Mouse (Mus musculus) forebrain, embryonic 14.5 days (tissue): ENCODE measurements at regions not wholly inside any gene's neighbourhood (a gene's known extent, or its start where the extent isn't known, plus 50 kb on each side); places are given as distances from the start of the nearest gene placed in this dataset.

Source experiments
- ATAC-seq: fragments of 200-750 bp; cut with Nextera tagmentation; 2 replicates; pipeline ENCODE4 v1.8.0; 2017; ENCODE audit warnings: mild to moderate bottlenecking, moderate library complexity
- DNase-seq: peaks from one replicate; pipeline ENCODE4 v3.0.0-alpha.2; 2015; ENCODE audit warnings: low spot score
- H3K27ac ChIP-seq: fragments of 300-500 bp; sonication (generic); 2 replicates; pipeline ENCODE4 v1.5.1; 2014; ENCODE audit warnings: low read depth, mild to moderate bottlenecking, control low read depth, low read length, moderate library complexity
- H3K27me3 ChIP-seq: fragments of 300-500 bp; sonication (generic); replicated peaks from 2 replicates; pipeline ENCODE4 v1.6.1; 2014; ENCODE audit warnings: low read length, control low read depth, mixed read lengths; ENCODE audit not compliant: control insufficient read depth, insufficient read depth
- H3K36me3 ChIP-seq: fragments of 300-500 bp; sonication (generic); 2 replicates; pipeline ENCODE4 v1.6.1; 2014; ENCODE audit warnings: low read length, control low read depth; ENCODE audit not compliant: control insufficient read depth, insufficient read depth
- H3K4me1 ChIP-seq: fragments of 300-500 bp; sonication (generic); 2 replicates; pipeline ENCODE4 v1.6.1; 2014; ENCODE audit warnings: antibody characterized with exemption, low read length, control low read depth; ENCODE audit not compliant: control insufficient read depth, insufficient read depth
- H3K4me2 ChIP-seq: fragments of 300-500 bp; sonication (generic); 2 replicates; pipeline ENCODE4 v1.6.1; 2014; ENCODE audit warnings: mild to moderate bottlenecking, control low read depth, low read length
- H3K4me3 ChIP-seq: fragments of 300-500 bp; sonication (generic); 2 replicates; pipeline ENCODE4 v1.5.1; 2014; ENCODE audit warnings: low read depth, low read length, control low read depth
- H3K9ac ChIP-seq: fragments of 300-500 bp; sonication (generic); 2 replicates; pipeline ENCODE4 v1.6.1; 2014; ENCODE audit warnings: mild to moderate bottlenecking, low read length, control low read depth, moderate library complexity
- H3K9me3 ChIP-seq: fragments of 300-500 bp; sonication (generic); replicated peaks from 2 replicates; pipeline ENCODE4 v1.6.1; 2016; ENCODE audit warnings: low read length, control low read depth, mixed read lengths; ENCODE audit not compliant: control insufficient read depth
- WGBS: fragments of 180-500 bp; shearing (Covaris S2); extraction: QIAGEN DNeasy Blood & Tissue Kit; methylation state at CpG from one replicate; pipeline ENCODE4 v1.1.7; 2014; 5-methylcytosine and 5-hydroxymethylcytosine counted together

- 84% methylated on average over 8 of the region's 8 CpGs for WGBS
Observed at GRCm38 (mm10) chr8:40127141-40127540, 547.7 kb upstream of the Adam24 start.

DNA sequence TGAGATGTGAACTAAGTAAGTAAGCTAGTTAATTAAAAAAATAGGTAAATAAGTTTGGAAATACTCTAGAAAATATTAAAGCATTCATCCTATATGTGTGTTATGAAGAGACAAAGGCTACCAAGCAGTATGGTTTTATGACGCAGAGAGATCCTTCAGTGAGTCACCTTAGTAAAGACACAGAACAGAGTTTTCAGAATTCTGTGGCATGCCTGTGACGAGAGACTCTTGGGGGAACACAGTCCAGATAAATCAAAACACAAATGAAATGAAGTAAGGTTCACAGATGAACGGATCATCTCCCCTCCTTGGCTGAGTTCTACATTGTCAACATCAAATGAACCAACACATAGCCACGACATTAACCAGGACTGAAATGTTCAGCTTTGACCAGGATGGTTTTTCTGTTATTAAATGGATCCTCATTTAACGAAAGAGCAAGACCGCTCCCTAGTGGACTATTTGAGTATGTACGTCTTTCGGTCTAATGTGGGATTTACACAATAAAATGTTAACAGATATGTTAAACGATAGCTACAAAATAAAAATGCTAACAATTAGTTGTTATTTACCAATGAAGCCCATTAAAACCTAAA is 542.1 kb upstream of the Adam24 start:
- H3K9ac ChIP-seq, result no peak overlapping the region
- H3K9me3 ChIP-seq, result no peaks in the 10 kb centered on the region
- 26% methylated on average over 9 of the region's 9 CpGs for WGBS
- no peak overlapping the region for H3K27ac ChIP-seq
- DNase-seq (peak; percentile 85), ATAC-seq (peak; percentile 66)
- no peak overlapping the region for H3K4me2 ChIP-seq
- H3K36me3 ChIP-seq, result no peaks in the 10 kb centered on the region
- H3K27me3 ChIP-seq, result no peaks in the 10 kb centered on the region
- H3K4me1 ChIP-seq, result no peaks in the 10 kb centered on the region
- H3K4me3 ChIP-seq, result no peak overlapping the region

More at GRCm38 (mm10) chr8:40127141-40127540, 547.7 kb upstream of the Adam24 start:
- Histone ChIP-seq H3K9me3 (no peaks in the 10 kb centered on the region), H3K4me2 (no peak overlapping the region), H3K4me3 (no peak overlapping the region), H3K36me3 (no peaks in the 10 kb centered on the region), H3K9ac (no peak overlapping the region), H3K27ac (no peak overlapping the region), H3K27me3 (no peaks in the 10 kb centered on the region), H3K4me1 (no peaks in the 10 kb centered on the region)
- DNase-seq (no peak), ATAC-seq (no peak)

DNA sequence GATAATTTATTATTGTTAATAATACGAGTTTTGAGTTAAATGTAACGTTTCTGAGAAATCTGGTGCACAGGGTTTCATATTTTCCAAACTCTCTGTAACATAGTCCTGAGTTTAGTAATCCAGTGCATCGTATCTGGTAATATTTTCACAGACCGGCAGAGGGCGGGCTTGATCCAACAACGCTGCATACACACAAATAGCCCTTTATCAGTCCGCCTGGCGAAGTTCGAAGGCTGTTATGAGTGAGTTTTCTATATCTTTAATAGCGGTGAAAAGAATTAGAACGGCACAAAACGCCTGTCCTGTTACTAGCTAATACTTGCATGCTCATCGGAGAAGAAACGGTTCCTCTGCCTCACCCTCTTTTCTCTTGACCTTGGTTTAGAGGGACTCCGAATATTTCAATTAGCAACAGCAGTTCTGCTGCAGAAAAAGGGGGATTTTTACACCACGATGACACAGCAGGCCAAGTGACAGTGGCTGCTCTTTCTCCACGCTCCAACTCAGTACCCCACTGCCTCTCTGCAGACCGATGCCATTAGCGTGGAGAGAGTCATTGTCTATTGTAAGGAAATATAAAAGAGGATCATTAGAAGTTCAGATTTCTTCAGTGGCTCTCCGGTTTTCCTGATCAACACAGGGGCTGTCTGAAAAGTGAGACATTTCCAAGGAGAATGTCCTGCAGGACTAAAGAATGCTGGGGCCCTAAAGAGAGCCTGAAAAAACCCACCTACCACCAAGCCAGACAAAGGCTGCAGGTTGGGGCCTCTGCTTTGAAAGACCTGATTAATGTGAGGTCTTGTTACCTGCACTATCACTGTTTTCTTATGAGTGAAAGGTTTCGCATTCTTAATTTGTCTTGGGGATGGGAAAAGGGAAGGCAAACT is 523.7 kb upstream of the Adam24 start:
- H3K4me3 ChIP-seq, result peak overlapping the region; percentile 20; the same call in 1 of the 2 replicates
- H3K4me1 ChIP-seq, result peaks cover 3% of the 10 kb centered on the region; the same call in 1 of the 2 replicates
- H3K36me3 ChIP-seq, result no peaks in the 10 kb centered on the region
- H3K27me3 ChIP-seq, result no peaks in the 10 kb centered on the region
- ATAC-seq (peak; percentile 92), DNase-seq (peak; percentile 87)
- 0 out of 2 replicates have a peak overlapping the region, but pooled peaks have one; percentile 8 for H3K9ac ChIP-seq
- H3K9me3 ChIP-seq, result no peaks in the 10 kb centered on the region
- no peak overlapping the region for H3K27ac ChIP-seq
- H3K4me2 ChIP-seq, result peak overlapping the region; percentile 58
- WGBS, result 4% methylated on average over 21 of the region's 21 CpGs

DNA sequence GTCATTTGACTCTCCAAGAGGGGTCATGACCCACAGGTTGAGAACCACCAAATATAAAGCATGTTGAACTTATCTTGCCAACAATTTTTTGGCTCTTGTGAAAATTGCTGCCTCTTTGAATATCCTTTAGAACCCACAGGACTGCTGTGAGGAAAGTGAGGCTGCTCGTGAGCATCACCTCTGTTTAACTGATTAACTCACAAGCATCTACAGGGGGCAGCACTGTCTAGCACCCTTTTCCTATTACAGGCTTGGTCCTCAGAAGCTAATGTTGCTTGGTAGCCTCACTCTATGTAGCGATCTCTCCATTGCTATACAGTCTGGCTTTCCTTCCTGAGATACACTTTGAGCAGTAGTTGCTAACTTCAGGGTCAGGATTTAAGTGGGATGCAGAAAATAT is 522.4 kb upstream of the Adam24 start:
- Histone ChIP-seq H3K27me3 (no peaks in the 10 kb centered on the region), H3K4me3 (no peak overlapping the region), H3K4me1 (peaks cover 3% of the 10 kb centered on the region; the same call in 1 of the 2 replicates), H3K4me2 (no peak overlapping the region), H3K9ac (no peak overlapping the region), H3K36me3 (no peaks in the 10 kb centered on the region), H3K9me3 (no peaks in the 10 kb centered on the region), H3K27ac (no peak overlapping the region)
- DNase-seq (peak; percentile 5), ATAC-seq (no peak)
- 66% methylated on average over 2 of the region's 2 CpGs for WGBS

DNA sequence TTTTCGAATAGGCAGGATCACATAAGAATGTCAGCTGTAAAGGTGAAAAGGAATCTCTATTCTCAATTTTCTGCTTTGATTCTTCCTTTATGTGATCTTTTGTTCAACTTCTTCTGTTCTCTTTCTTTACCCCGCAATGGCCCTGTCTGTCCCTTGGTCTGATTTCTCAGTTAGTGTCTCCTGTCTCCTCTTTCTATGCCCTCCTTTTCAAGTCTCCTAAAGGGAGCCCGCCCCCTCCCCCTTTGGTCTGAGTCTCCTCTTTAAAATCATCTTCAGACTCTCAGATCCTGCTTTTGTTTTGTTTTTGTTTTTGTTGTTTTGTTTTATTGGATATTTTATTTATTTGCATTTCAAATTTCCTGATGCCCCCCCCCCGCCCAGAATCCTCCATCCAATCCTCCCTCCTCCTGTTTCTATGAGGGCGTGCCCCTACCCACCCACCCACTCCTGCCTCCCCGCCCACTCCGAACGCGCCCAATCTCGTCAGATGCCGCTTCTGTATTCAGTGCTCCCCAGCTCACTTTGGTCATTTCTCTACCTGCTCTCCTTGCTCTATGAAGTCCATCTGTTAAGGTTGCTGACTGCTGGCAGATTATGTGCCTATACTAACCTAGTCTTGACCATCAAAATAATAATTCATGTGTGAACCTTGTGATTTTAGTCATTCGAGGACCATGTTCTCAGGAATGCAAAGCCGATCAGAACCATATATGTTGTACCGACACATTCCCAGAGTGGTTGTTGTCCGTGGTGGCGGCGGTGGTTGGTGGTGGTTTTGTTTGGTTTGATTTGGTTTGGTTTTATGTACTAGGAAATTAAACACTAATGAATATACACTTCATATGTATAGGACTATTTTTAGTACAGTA is 487.9 kb upstream of the Adam24 start:
- H3K36me3 ChIP-seq, result no peaks in the 10 kb centered on the region
- no peaks in the 10 kb centered on the region for H3K9me3 ChIP-seq
- WGBS, result 25% methylated on average over 17 of the region's 17 CpGs
- DNase-seq (peak; percentile 17), ATAC-seq (peak; percentile 74)
- H3K4me2 ChIP-seq, result peak overlapping the region; percentile 45
- H3K9ac ChIP-seq, result no peak overlapping the region
- no peak overlapping the region for H3K27ac ChIP-seq
- H3K4me3 ChIP-seq, result no peak overlapping the region
- H3K27me3 ChIP-seq, result no peaks in the 10 kb centered on the region
- H3K4me1 ChIP-seq, result no peaks in the 10 kb centered on the region

DNA sequence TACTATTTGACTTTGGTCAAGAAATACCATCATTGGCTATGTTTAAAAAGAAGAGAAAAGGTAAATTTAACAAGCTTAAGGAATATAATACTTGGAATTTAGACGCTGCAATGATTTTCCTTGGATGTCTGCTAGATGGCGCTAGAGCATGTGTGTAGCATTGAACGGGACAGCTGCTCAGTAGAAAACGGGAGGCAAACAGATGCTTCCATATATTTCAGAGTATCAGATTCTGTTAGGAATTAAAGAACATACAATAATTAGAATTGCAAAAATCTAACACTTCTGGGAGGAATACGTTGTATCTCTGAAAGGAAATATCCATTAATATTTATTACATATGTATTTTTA is 487.3 kb upstream of the Adam24 start:
- Histone ChIP-seq H3K4me1 (no peaks in the 10 kb centered on the region), H3K4me2 (peak overlapping the region; percentile 45), H3K27ac (no peak overlapping the region), H3K4me3 (no peak overlapping the region), H3K9ac (no peak overlapping the region), H3K9me3 (no peaks in the 10 kb centered on the region), H3K36me3 (no peaks in the 10 kb centered on the region), H3K27me3 (no peaks in the 10 kb centered on the region)
- ATAC-seq, result peak; percentile 83
- 2% methylated on average over 5 of the region's 5 CpGs for WGBS
- DNase-seq, result peak; percentile 92

DNA sequence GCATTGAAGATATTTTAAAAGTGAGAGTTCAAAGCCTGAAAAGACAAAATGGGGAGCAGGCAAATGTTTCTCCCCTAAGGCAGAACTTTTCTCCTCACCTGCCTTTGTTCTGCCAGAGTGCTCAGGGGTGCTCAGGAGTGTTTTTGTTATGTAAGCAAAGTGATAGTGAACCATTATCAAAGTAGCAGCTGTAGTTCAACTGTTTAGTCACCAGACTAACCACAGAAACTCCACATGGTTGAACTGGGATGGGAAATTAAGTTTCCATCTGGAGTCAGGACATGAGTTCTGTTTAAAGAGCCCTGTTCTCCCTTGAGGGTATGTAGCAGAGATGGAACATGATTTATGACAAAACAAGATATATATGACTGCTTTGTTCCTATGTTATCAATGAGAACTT is 482.6 kb upstream of the Adam24 start:
- no peak overlapping the region for H3K4me2 ChIP-seq
- no peak overlapping the region for H3K27ac ChIP-seq
- no peaks in the 10 kb centered on the region for H3K27me3 ChIP-seq
- H3K4me1 ChIP-seq, result no peaks in the 10 kb centered on the region
- H3K9me3 ChIP-seq, result no peaks in the 10 kb centered on the region
- H3K4me3 ChIP-seq, result no peak overlapping the region
- ATAC-seq, result no peak
- no peaks in the 10 kb centered on the region for H3K36me3 ChIP-seq
- no peak overlapping the region for H3K9ac ChIP-seq
- DNase-seq, result no peak

- WGBS, result 50% methylated on average over 1 of the region's 1 CpGs
- DNase-seq, result no peak
- no peak for ATAC-seq
Observed at GRCm38 (mm10) chr8:40193148-40193547, 481.7 kb upstream of the Adam24 start.

More at GRCm38 (mm10) chr8:40193148-40193547, 481.7 kb upstream of the Adam24 start:
- Histone ChIP-seq H3K9me3 (no peaks in the 10 kb centered on the region), H3K9ac (no peak overlapping the region), H3K27me3 (no peaks in the 10 kb centered on the region), H3K4me3 (no peak overlapping the region), H3K4me2 (no peak overlapping the region), H3K4me1 (no peaks in the 10 kb centered on the region), H3K27ac (no peak overlapping the region), H3K36me3 (no peaks in the 10 kb centered on the region)
